Mouse (Mus musculus) ES-E14 (cell line): ENCODE data around the gene Gm8126. TPM values are rescaled to one million over a fixed set of nuclear protein-coding genes. Genes with fewer than 3 reads are reported as not detected.
"Not testable (repeated sequence)": the region's sequence is repeated elsewhere in the genome, so short reads cannot be mapped to it uniquely, and the experiment has no call there.

Experiments used
- DNase-seq: peaks from one replicate; pipeline ENCODE4 v3.0.0-alpha.2; 2013; ENCODE audit warnings: low read depth, low spot score
- H3K27ac ChIP-seq: 2 replicates; pipeline ENCODE4 v1.5.1; 2012; ENCODE audit warnings: low read depth, mild to moderate bottlenecking, low read length, moderate library complexity, mixed read lengths; ENCODE audit not compliant: poor library complexity, insufficient read depth, severe bottlenecking
- H3K36me3 ChIP-seq: 2 replicates; pipeline ENCODE4 v1.6.1; 2012; ENCODE audit warnings: mild to moderate bottlenecking, low read length, moderate library complexity, mixed read lengths; ENCODE audit not compliant: control insufficient read depth, poor library complexity, insufficient read depth, severe bottlenecking
- H3K4me1 ChIP-seq, 2 experiments: fragments of 150-350 bp in 1 of 2; sonication (generic) in 1 of 2; 2 replicates each; pipeline ENCODE4 v1.6.1; 2012; ENCODE audit warnings: low read length in 2 of 2, mild to moderate bottlenecking in 1 of 2, mixed read lengths in 1 of 2; ENCODE audit not compliant: control insufficient read depth in 2 of 2, insufficient read depth in 2 of 2, poor library complexity in 1 of 2
- H3K4me3 ChIP-seq, 2 experiments: fragments of 150-350 bp in 1 of 2; sonication (generic) in 1 of 2; 2 replicates each; pipeline ENCODE4 v1.5.1; 2012; ENCODE audit warnings: low read length in 2 of 2, low read depth in 1 of 2, mild to moderate bottlenecking in 1 of 2, mixed read lengths in 1 of 2; ENCODE audit not compliant: insufficient read depth in 1 of 2, poor library complexity in 1 of 2, severe bottlenecking in 1 of 2
- H3K9ac ChIP-seq: 2 replicates; pipeline ENCODE4 v1.6.1; 2012; ENCODE audit warnings: low read depth, mild to moderate bottlenecking, low read length, mixed read lengths; ENCODE audit not compliant: poor library complexity, insufficient read depth, severe bottlenecking
- H3K9me3 ChIP-seq: fragments of 150-350 bp; sonication (generic); 2 replicates; pipeline ENCODE4 v1.6.1; 2012; ENCODE audit warnings: low read depth, mild to moderate bottlenecking, low read length; ENCODE audit not compliant: control insufficient read depth, insufficient read depth
- in situ Hi-C, 2 experiments: fragments of 600-800 bp; cut with MboI; formaldehyde crosslinking; loops; one replicate each; pipeline ENCODE4 v1.15.1; 2025; ENCODE audit warnings: low sequenced_read_pairs in 2 of 2, inconsistent platforms in 1 of 2; ENCODE audit not compliant: unreplicated experiment in 2 of 2
- total RNA-seq: library from RNA; depleted of rRNA; stranded (reverse); fragments of 300-350 nt; gene quantifications from 2 replicates; pipeline ENCODE4 v1.2.3, GENCODE M21; 2012; rRNA removed

Gene Gm8126
- total RNA-seq: not detected in 2 replicates

- H3K4me1 ChIP-seq, H3K36me3 ChIP-seq, H3K9me3 ChIP-seq, H3K4me3 ChIP-seq, H3K9ac ChIP-seq, in situ Hi-C loops, H3K27ac ChIP-seq, DNase-seq: not testable (repeated sequence)
These were observed at the start of gene Gm8126 for GRCm38 (mm10) chr14:43258349-43258748. TSS of gene Gm8126 (plus strand) at chr14:43258649.

- H3K4me1 ChIP-seq, H3K9me3 ChIP-seq, in situ Hi-C loops, H3K27ac ChIP-seq, H3K36me3 ChIP-seq, H3K4me3 ChIP-seq, DNase-seq, H3K9ac ChIP-seq: not testable (repeated sequence)
These were observed 23.2 kb upstream of the Gm8126 start, which contains the start of gene Gm8122 for GRCm38 (mm10) chr14:43235204-43235603. TSS of gene Gm8122 (minus strand) at chr14:43235304.

- H3K9ac ChIP-seq, H3K4me1 ChIP-seq, H3K36me3 ChIP-seq, H3K4me3 ChIP-seq, H3K27ac ChIP-seq, H3K9me3 ChIP-seq, in situ Hi-C loops, DNase-seq: not testable (repeated sequence)
These were observed 20.7 kb upstream of the Gm8126 start for GRCm38 (mm10) chr14:43237769-43238168.

- H3K9me3 ChIP-seq, DNase-seq, H3K9ac ChIP-seq, H3K4me1 ChIP-seq, H3K27ac ChIP-seq, H3K4me3 ChIP-seq, in situ Hi-C loops, H3K36me3 ChIP-seq: not testable (repeated sequence)
These were observed 8.8 kb upstream of the Gm8126 start for GRCm38 (mm10) chr14:43249611-43250170.

- not testable (repeated sequence) for H3K27ac ChIP-seq, DNase-seq
These were observed 7.7 kb upstream of the Gm8126 start for GRCm38 (mm10) chr14:43250549-43251253.

GRCm38 (mm10) chr14:43256511-43256910 is 1.9 kb upstream of the Gm8126 start:
- H3K9me3 ChIP-seq, in situ Hi-C loops, H3K9ac ChIP-seq: not testable (repeated sequence)

More at GRCm38 (mm10) chr14:43250549-43251253, 7.7 kb upstream of the Gm8126 start:
- H3K4me3 ChIP-seq, H3K9ac ChIP-seq, in situ Hi-C loops, H3K36me3 ChIP-seq, H3K9me3 ChIP-seq, H3K4me1 ChIP-seq: not testable (repeated sequence)

GRCm38 (mm10) chr14:43263421-43263820 is 5.0 kb downstream of the Gm8126 start:
- in situ Hi-C loops, H3K9ac ChIP-seq, H3K4me3 ChIP-seq, DNase-seq, H3K36me3 ChIP-seq, H3K4me1 ChIP-seq, H3K9me3 ChIP-seq, H3K27ac ChIP-seq: not testable (repeated sequence)

More at GRCm38 (mm10) chr14:43256511-43256910, 1.9 kb upstream of the Gm8126 start:
- H3K36me3 ChIP-seq, H3K27ac ChIP-seq, H3K4me3 ChIP-seq, H3K4me1 ChIP-seq, DNase-seq: not testable (repeated sequence)

- H3K9ac ChIP-seq, H3K4me1 ChIP-seq, H3K9me3 ChIP-seq, H3K36me3 ChIP-seq, in situ Hi-C loops, H3K4me3 ChIP-seq, H3K27ac ChIP-seq, DNase-seq: not testable (repeated sequence)
These were observed 10.2 kb downstream of the Gm8126 start for GRCm38 (mm10) chr14:43268521-43269084.
